Mouse (Mus musculus) spleen, adult 2 months (tissue): ENCODE measurements around the gene Tsfm. TPM values are rescaled to one million over a fixed set of nuclear protein-coding genes. Genes with fewer than 3 reads are reported as not detected.

Experiments
- DNase-seq, 2 experiments: peaks; one replicate each; pipeline versions ENCODE4 v3.0.0 to v3.0.0-alpha.2; 2012 to 2021; ENCODE audit warnings: low spot score in 2 of 2, low read depth in 1 of 2
- H3K27ac ChIP-seq: fragments of 200-500 bp; 2 replicates; pipeline ENCODE4 v1.5.1; 2012; ENCODE audit warnings: low read length, inconsistent platforms; ENCODE audit not compliant: insufficient read depth
- H3K27me3 ChIP-seq: fragments of 200-500 bp; 2 replicates; pipeline ENCODE4 v1.6.1; 2012; ENCODE audit warnings: mild to moderate bottlenecking, moderate library complexity, low read length, inconsistent platforms; ENCODE audit not compliant: control insufficient read depth, insufficient read depth
- H3K36me3 ChIP-seq: fragments of 200-500 bp; 2 replicates; pipeline ENCODE4 v1.6.1; 2012; ENCODE audit warnings: mild to moderate bottlenecking, low read length, inconsistent platforms; ENCODE audit not compliant: control insufficient read depth, insufficient read depth
- H3K4me1 ChIP-seq: fragments of 200-500 bp; 2 replicates; pipeline ENCODE4 v1.6.1; 2011; ENCODE audit warnings: inconsistent platforms; ENCODE audit not compliant: control insufficient read depth, insufficient read depth, insufficient read length
- H3K4me3 ChIP-seq: fragments of 200-500 bp; 2 replicates; pipeline ENCODE4 v1.5.1; 2011; ENCODE audit warnings: mild to moderate bottlenecking, inconsistent platforms; ENCODE audit not compliant: insufficient read depth, insufficient read length; ENCODE audit errors: extremely low read depth
- CTCF ChIP-seq: fragments of 200-500 bp; IDR thresholded peaks from 2 replicates; pipeline ENCODE4 v1.5.1; 2011; ENCODE audit warnings: mild to moderate bottlenecking, inconsistent platforms; ENCODE audit not compliant: insufficient read depth, insufficient read length, insufficient replicate concordance; ENCODE audit errors: extremely low read depth
- POLR2A ChIP-seq: fragments of 200-500 bp; IDR thresholded peaks from 2 replicates; pipeline ENCODE4 v1.6.1; 2011; ENCODE audit warnings: low read depth, low read length, inconsistent platforms
- WGBS: fragments of 180-500 bp; shearing (Covaris S2); methylation state at CpG from one replicate; pipeline ENCODE4 v1.1.7; 2018; 5-methylcytosine and 5-hydroxymethylcytosine counted together
- polyA plus RNA-seq: library from polyadenylated mRNA; depleted of rRNA; stranded (reverse); fragments of >200 nt; gene quantifications from 2 replicates; pipeline ENCODE4 v1.2.3, GENCODE M21; 2012

Gene Tsfm
- polyA plus RNA-seq, 1 experiment, result 17.1 TPM

GRCm38 (mm10) chr10:127002056-127002455 is 28.6 kb downstream of the Tsfm start:
- Histone ChIP-seq H3K27me3 (no peaks in the 10 kb centered on the region), H3K36me3 (peaks cover 11% of the 10 kb centered on the region), H3K27ac (no peak overlapping the region), H3K4me3 (no peak overlapping the region), H3K4me1 (no peaks in the 10 kb centered on the region)
- TF ChIP-seq POLR2A (no peak), CTCF (no peak)
- WGBS, result 78% methylated on average over 1 of the region's 1 CpGs
- DNase-seq, result no peak

- DNase-seq, result no peak
- TF ChIP-seq POLR2A (no peak), CTCF (no peak)
- Histone ChIP-seq H3K4me3 (no peak overlapping the region), H3K27me3 (no peaks in the 10 kb centered on the region), H3K4me1 (no peaks in the 10 kb centered on the region), H3K27ac (no peak overlapping the region), H3K36me3 (peaks cover 11% of the 10 kb centered on the region)
- 77% methylated on average over 9 of the region's 9 CpGs for WGBS
These were observed 29.3 kb downstream of the Tsfm start for GRCm38 (mm10) chr10:127001297-127001696.

GRCm38 (mm10) chr10:127000529-127000928 is 30.1 kb downstream of the Tsfm start, which contains the start of gene Avil:
Avil (plus strand) TSS chr10:127000709.
- Histone ChIP-seq H3K36me3 (peaks cover 12% of the 10 kb centered on the region), H3K27me3 (no peaks in the 10 kb centered on the region), H3K27ac (no peak within 1 kb of the TSS), H3K4me3 (no peak within 1 kb of the TSS), H3K4me1 (no peaks in the 10 kb centered on the region)
- no peak for DNase-seq
- TF ChIP-seq POLR2A (no peak), CTCF (no peak)
- WGBS, result 85% methylated on average over 5 of the region's 5 CpGs

- no peak overlapping the region for H3K4me3 ChIP-seq
- no peak for DNase-seq
- H3K27me3 ChIP-seq, result no peaks in the 10 kb centered on the region
- no peak overlapping the region for H3K27ac ChIP-seq
- TF ChIP-seq POLR2A, result no peak
- 66% methylated on average over 13 of the region's 13 CpGs for WGBS
- peaks cover 3% of the 10 kb centered on the region; the same call in 1 of the 2 replicates for H3K4me1 ChIP-seq
- peaks cover 26% of the 10 kb centered on the region for H3K36me3 ChIP-seq
These were observed 33.1 kb downstream of the Tsfm start for GRCm38 (mm10) chr10:126997340-126998113.

- 35% methylated on average over 3 of the region's 3 CpGs for WGBS
- peaks cover 31% of the 10 kb centered on the region for H3K36me3 ChIP-seq
- peaks cover 3% of the 10 kb centered on the region; the same call in 1 of the 2 replicates for H3K4me1 ChIP-seq
- DNase-seq, result peak; percentile 19 to 34
- H3K27ac ChIP-seq, result 0 out of 2 replicates have a peak overlapping the region, but pooled peaks have one; percentile 3
- no peak for TF ChIP-seq CTCF
- TF ChIP-seq POLR2A, result no peak
- H3K27me3 ChIP-seq, result no peaks in the 10 kb centered on the region
- H3K4me3 ChIP-seq, result no peak overlapping the region
These were observed 37.0 kb downstream of the Tsfm start for GRCm38 (mm10) chr10:126993621-126994020.

- Histone ChIP-seq H3K27ac (no peak overlapping the region), H3K4me3 (no peak overlapping the region), H3K27me3 (no peaks in the 10 kb centered on the region), H3K4me1 (peaks cover 12% of the 10 kb centered on the region; the same call in 1 of the 2 replicates), H3K36me3 (peaks cover 20% of the 10 kb centered on the region)
- TF ChIP-seq CTCF (no peak), POLR2A (no peak)
- 90% methylated on average over 3 of the region's 3 CpGs for WGBS
- DNase-seq, result no peak
These were observed 39.0 kb downstream of the Tsfm start for GRCm38 (mm10) chr10:126991676-126992075.

- peaks cover 18% of the 10 kb centered on the region; the same call in 1 of the 2 replicates for H3K4me1 ChIP-seq
- no peak for TF ChIP-seq POLR2A
- TF ChIP-seq CTCF, result peak; percentile 93; the same call in 1 of the 2 replicates
- peaks cover 19% of the 10 kb centered on the region for H3K36me3 ChIP-seq
- H3K27ac ChIP-seq, result no peak overlapping the region
- no peaks in the 10 kb centered on the region for H3K27me3 ChIP-seq
- peak; percentile 53 to 80 for DNase-seq
- 62% methylated on average over 7 of the region's 7 CpGs for WGBS
- no peak overlapping the region for H3K4me3 ChIP-seq
These were observed 40.2 kb downstream of the Tsfm start for GRCm38 (mm10) chr10:126990313-126991056.
